Mouse (Mus musculus) stomach, postnatal 0 days (tissue): ENCODE measurements around the gene Gm42674.

Source experiments
- CTCF ChIP-seq: IDR thresholded peaks from 2 replicates; pipeline ENCODE4 v1.5.1; 2016; ENCODE audit warnings: antibody characterized with exemption, low read depth, mild to moderate bottlenecking, moderate library complexity
- EP300 ChIP-seq: optimal IDR thresholded peaks from 2 replicates; pipeline ENCODE3; 2016; ENCODE audit warnings: antibody characterized with exemption

- TF ChIP-seq EP300 = no peak
- TF ChIP-seq CTCF = no peak
These were observed 1.1 kb upstream of the Gm42674 start for GRCm38 (mm10) chr3:90600458-90601195.
